Mouse (Mus musculus): ENCODE data around the gene U2af2. TPM values are rescaled to one million over a fixed set of nuclear protein-coding genes. Genes with fewer than 3 reads are reported as not detected.

Gene U2af2
- polyA plus RNA-seq, 1 experiment from 2014 or later: 105 TPM

DNA sequence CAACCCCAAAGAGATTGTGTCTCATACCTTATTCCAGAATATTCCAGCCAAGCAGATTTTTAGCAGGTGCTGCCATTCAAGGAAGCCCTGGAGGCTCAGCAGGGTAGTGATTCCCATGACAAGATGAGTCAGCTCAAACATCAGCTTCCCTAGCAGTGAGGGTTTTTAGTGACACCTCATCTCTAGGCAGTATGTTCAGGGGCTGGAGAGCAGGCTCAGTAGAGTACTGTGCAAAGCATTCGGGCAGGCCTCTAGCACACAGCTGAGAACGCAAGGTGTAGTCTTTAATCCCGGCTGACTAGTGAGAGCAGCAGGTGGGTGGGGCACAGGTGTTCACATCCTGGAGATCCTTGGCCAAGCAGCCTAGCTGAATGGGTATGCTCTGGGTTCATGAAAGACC, 37.9 kb downstream of the U2af2 start:
- H3K4me3 ChIP-seq (ENCODE audit: low read depth, low read length): no peak overlapping the region
- H3K9ac ChIP-seq (ENCODE audit: low read depth, low read length): no peak overlapping the region
- H3K36me3 ChIP-seq (ENCODE audit: control insufficient read depth, insufficient read depth, low read length): peaks cover 39% of the 10 kb centered on the region
- H3K9me3 ChIP-seq (ENCODE audit: control insufficient read depth, low read length): no peaks in the 10 kb centered on the region
- no peak overlapping the region for H3K27ac ChIP-seq (replicated peaks; ENCODE audit: low read depth, low read length)
- no peak for ATAC-seq (ENCODE audit: low read depth)
- H3K4me2 ChIP-seq (ENCODE audit: low read depth, low read length): no peak overlapping the region
- 87% methylated on average over 3 of the region's 3 CpGs for WGBS
- no peaks in the 10 kb centered on the region for H3K27me3 ChIP-seq (replicated peaks; ENCODE audit: control insufficient read depth, insufficient read depth, low read length)
- no peak for DNase-seq (ENCODE audit: low spot score)
- no peaks in the 10 kb centered on the region for H3K4me1 ChIP-seq (ENCODE audit: control insufficient read depth, insufficient read depth, low read length)

DNA sequence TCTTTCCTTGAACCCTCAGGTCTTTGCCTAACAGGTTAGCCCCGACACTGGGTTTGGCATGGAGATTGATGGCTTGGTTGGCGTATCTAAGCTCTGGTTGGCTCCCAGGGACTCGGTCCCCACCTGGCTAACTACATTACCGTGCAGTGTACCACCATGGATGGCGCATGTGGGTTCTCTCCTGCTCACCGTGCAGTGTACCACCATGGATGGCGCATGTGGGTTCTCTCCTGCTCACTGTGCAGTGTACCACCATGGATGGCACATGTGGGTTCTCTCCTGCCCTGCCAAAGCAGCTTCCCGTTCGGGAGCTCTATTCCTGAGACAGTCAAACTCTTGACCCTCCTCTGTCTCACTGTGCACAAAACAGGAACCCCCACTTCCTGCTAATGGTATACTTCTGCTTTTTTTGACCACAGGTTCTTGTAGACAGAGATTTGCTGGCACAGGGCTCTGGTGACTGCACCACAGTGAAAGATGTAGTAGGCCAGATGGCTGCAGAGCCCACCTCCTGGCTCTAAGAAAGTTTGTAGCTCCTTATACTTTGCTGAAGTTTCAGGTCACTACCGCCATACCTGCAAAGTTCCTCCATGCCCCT, 39.2 kb downstream of the U2af2 start:
- ATAC-seq (ENCODE audit: low read depth): 0 out of 2 replicates have a peak, but pooled peaks have one; percentile 35

DNA sequence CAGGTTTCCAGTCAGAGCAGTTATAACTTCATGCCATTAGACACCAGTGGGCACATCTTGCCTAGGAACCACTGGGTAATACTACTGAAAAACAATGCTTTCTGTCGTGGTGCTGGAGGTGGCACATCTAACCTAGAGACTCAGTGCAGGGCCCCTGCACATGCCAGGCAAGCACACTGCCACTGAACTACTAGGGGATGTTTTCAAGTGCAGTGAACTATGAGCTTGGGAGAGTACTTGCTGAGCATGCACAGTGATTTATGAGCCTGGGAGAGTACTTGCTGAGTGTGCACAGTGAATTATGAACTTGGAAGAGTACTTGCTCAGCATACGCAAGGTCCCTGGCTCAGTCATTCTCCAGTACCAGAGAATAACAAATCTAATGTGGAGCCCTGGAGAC, 40.6 kb downstream of the U2af2 start:
- Histone ChIP-seq H3K4me1 (ENCODE audit: control insufficient read depth, insufficient read depth, low read length) (no peaks in the 10 kb centered on the region), H3K36me3 (ENCODE audit: control insufficient read depth, insufficient read depth, low read length) (peaks cover 13% of the 10 kb centered on the region), H3K9ac (ENCODE audit: low read depth, low read length) (no peak overlapping the region), H3K4me2 (ENCODE audit: low read depth, low read length) (no peak overlapping the region), H3K27me3 (replicated peaks; ENCODE audit: control insufficient read depth, insufficient read depth, low read length) (no peaks in the 10 kb centered on the region), H3K27ac (replicated peaks; ENCODE audit: low read depth, low read length) (no peak overlapping the region), H3K4me3 (ENCODE audit: low read depth, low read length) (no peak overlapping the region), H3K9me3 (ENCODE audit: control insufficient read depth, low read length) (no peaks in the 10 kb centered on the region)
- DNase-seq (ENCODE audit: low spot score): no peak
- ATAC-seq (ENCODE audit: low read depth): no peak
- WGBS: 82% methylated on average over 2 of the region's 2 CpGs

More for the DNA sequence above, 39.2 kb downstream of the U2af2 start:
- WGBS: 88% methylated on average over 10 of the region's 10 CpGs
- Histone ChIP-seq H3K27me3 (replicated peaks; ENCODE audit: control insufficient read depth, insufficient read depth, low read length) (no peaks in the 10 kb centered on the region), H3K4me3 (ENCODE audit: low read depth, low read length) (no peak overlapping the region), H3K9ac (ENCODE audit: low read depth, low read length) (no peak overlapping the region), H3K4me2 (ENCODE audit: low read depth, low read length) (no peak overlapping the region), H3K4me1 (ENCODE audit: control insufficient read depth, insufficient read depth, low read length) (no peaks in the 10 kb centered on the region), H3K27ac (replicated peaks; ENCODE audit: low read depth, low read length) (no peak overlapping the region), H3K9me3 (ENCODE audit: control insufficient read depth, low read length) (no peaks in the 10 kb centered on the region), H3K36me3 (ENCODE audit: control insufficient read depth, insufficient read depth, low read length) (peaks cover 25% of the 10 kb centered on the region)
- DNase-seq (ENCODE audit: low spot score): no peak

DNA sequence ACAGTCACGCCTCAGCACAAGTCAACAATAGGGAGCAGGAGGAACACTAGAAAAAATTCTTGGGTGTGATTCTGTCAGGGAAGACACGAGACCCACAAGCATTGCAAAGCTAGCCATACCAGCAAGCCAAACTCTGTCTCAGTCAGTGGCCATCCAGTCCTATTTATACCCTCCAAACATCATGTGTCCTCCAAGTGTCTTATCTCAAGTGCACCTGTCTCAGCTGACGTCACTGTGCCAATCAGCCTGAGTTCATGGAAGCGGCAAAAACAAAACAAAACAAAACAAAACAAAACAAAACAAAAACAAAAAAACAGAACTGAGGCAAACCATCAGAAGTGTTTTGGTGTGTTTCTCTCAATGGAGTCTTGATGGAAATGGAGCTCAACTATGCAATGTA, 46.3 kb downstream of the U2af2 start:
- no peaks in the 10 kb centered on the region for H3K9me3 ChIP-seq (ENCODE audit: control insufficient read depth, low read length)
- H3K9ac ChIP-seq (ENCODE audit: low read depth, low read length): no peak overlapping the region
- H3K27ac ChIP-seq (replicated peaks; ENCODE audit: low read depth, low read length): no peak overlapping the region
- H3K36me3 ChIP-seq (ENCODE audit: control insufficient read depth, insufficient read depth, low read length): no peaks in the 10 kb centered on the region
- WGBS: 77% methylated on average over 4 of the region's 4 CpGs
- H3K4me3 ChIP-seq (ENCODE audit: low read depth, low read length): no peak overlapping the region
- no peak overlapping the region for H3K4me2 ChIP-seq (ENCODE audit: low read depth, low read length)
- ATAC-seq (ENCODE audit: low read depth): no peak
- H3K27me3 ChIP-seq (replicated peaks; ENCODE audit: control insufficient read depth, insufficient read depth, low read length): no peaks in the 10 kb centered on the region
- no peaks in the 10 kb centered on the region for H3K4me1 ChIP-seq (ENCODE audit: control insufficient read depth, insufficient read depth, low read length)
- DNase-seq (ENCODE audit: low spot score): no peak

DNA sequence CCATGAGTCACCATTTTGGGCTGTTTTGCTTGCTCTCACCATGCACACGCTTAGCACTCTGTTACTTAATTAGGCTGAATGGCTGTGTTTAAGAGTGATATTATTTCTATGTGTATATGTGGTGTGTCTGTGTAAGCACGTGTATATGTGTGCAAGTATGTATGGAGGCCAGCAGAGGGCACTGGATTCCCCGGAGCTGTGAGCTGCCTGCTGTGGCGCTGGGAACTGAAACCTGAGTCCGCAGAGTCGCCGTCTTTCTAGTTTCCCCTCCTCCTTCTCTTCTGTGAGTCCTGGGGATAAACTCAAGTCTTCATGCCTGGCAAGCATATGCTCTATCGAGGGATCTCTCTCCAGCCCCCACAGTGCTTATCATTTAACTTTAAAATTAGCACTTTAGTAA, 47.4 kb downstream of the U2af2 start:
- no peak for DNase-seq (ENCODE audit: low spot score)
- Histone ChIP-seq H3K9ac (ENCODE audit: low read depth, low read length) (no peak overlapping the region), H3K36me3 (ENCODE audit: control insufficient read depth, insufficient read depth, low read length) (no peaks in the 10 kb centered on the region), H3K27ac (replicated peaks; ENCODE audit: low read depth, low read length) (no peak overlapping the region), H3K4me1 (ENCODE audit: control insufficient read depth, insufficient read depth, low read length) (no peaks in the 10 kb centered on the region), H3K27me3 (replicated peaks; ENCODE audit: control insufficient read depth, insufficient read depth, low read length) (no peaks in the 10 kb centered on the region), H3K9me3 (ENCODE audit: control insufficient read depth, low read length) (no peaks in the 10 kb centered on the region), H3K4me2 (ENCODE audit: low read depth, low read length) (no peak overlapping the region), H3K4me3 (ENCODE audit: low read depth, low read length) (no peak overlapping the region)
- ATAC-seq (ENCODE audit: low read depth): no peak
- 82% methylated on average over 8 of the region's 8 CpGs for WGBS

DNA sequence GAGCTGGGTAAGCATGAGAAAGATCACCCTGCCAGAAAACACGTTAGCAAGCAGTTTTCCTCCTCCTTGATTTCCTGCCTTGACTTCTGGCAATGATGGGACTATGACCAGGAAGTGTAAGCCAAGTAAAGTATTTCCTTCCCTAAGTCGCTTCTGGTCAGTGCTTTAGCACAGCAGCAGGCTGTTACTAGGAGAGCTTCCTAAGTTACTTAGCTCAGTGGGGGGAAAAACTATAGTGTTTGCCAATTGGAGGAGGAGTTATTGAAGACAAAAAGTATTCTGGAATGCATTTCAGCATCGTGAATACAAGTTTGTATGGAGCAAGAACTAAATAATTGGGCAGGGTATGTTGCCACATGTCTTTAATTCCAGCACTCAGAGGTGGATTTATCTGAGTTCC, 50.8 kb downstream of the U2af2 start:
- Histone ChIP-seq H3K36me3 (ENCODE audit: control insufficient read depth, insufficient read depth, low read length) (no peaks in the 10 kb centered on the region), H3K9ac (ENCODE audit: low read depth, low read length) (no peak overlapping the region), H3K9me3 (ENCODE audit: control insufficient read depth, low read length) (no peaks in the 10 kb centered on the region), H3K4me1 (ENCODE audit: control insufficient read depth, insufficient read depth, low read length) (no peaks in the 10 kb centered on the region), H3K27ac (replicated peaks; ENCODE audit: low read depth, low read length) (peak overlapping the region; percentile 58; the same call in 1 of the 2 replicates), H3K4me3 (ENCODE audit: low read depth, low read length) (no peak overlapping the region), H3K27me3 (replicated peaks; ENCODE audit: control insufficient read depth, insufficient read depth, low read length) (no peaks in the 10 kb centered on the region), H3K4me2 (ENCODE audit: low read depth, low read length) (no peak overlapping the region)
- WGBS: 34% methylated on average over 3 of the region's 3 CpGs
- ATAC-seq (ENCODE audit: low read depth) (peak; percentile 50; the same call in 1 of the 2 replicates), DNase-seq (ENCODE audit: low spot score) (peak; percentile 57)

DNA sequence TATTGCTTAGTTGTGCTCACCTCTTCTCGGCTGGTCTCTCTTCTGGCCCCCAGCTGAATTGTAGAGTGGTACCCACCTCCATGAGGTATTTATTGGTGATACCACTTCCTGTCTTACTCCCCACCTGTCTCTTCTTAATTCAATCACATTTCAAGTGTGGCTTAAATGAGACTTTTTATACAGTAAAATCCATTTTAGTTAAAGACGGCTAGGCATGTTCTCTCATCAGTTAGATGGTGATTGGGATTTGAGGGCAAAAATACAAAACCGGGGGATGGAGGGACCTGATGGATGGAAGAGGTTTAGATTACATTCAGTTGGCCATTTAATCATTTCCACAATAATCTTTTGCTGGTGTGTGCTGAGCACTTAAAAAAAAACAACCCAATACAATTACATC, 54.9 kb downstream of the U2af2 start, which contains the start of gene Rfpl4:
Gene Rfpl4, minus strand, starts transcription at position 101 of the 400 bp plus-strand sequence.
- DNase-seq (ENCODE audit: low spot score) (no peak), ATAC-seq (ENCODE audit: low read depth) (no peak)
- no peak within 1 kb of the TSS for H3K4me3 ChIP-seq (ENCODE audit: low read depth, low read length)
- no peaks in the 10 kb centered on the region for H3K9me3 ChIP-seq (ENCODE audit: control insufficient read depth, low read length)
- H3K27ac ChIP-seq (replicated peaks; ENCODE audit: low read depth, low read length): no peak within 1 kb of the TSS
- no peak within 1 kb of the TSS for H3K9ac ChIP-seq (ENCODE audit: low read depth, low read length)
- H3K4me2 ChIP-seq (ENCODE audit: low read depth, low read length): no peak within 1 kb of the TSS
- H3K4me1 ChIP-seq (ENCODE audit: control insufficient read depth, insufficient read depth, low read length): no peaks in the 10 kb centered on the region
- WGBS: 89% methylated on average over 3 of the region's 3 CpGs
- H3K36me3 ChIP-seq (ENCODE audit: control insufficient read depth, insufficient read depth, low read length): no peaks in the 10 kb centered on the region
- no peaks in the 10 kb centered on the region for H3K27me3 ChIP-seq (replicated peaks; ENCODE audit: control insufficient read depth, insufficient read depth, low read length)

DNA sequence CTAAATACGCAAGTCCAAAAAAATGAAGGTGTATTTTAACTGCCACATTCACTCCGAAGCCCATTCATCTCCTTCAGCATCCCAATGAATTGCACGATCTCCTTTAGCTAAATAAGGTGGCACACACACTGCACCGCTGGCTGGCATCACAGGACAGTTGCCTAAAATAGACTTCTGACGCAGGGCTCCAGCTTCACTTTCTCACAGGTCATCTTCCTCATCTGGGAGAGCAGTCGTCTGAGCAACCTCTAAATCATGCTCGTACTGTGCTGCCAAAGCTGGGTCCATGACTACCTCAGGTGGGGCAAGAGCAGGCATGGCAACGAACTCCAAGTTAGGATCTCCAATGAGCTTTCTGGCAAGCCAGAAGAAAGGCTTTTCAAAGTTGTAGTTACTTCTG, 63.1 kb downstream of the U2af2 start:
- Histone ChIP-seq H3K9me3 (ENCODE audit: control insufficient read depth, low read length) (no peaks in the 10 kb centered on the region), H3K4me3 (ENCODE audit: low read depth, low read length) (no peak overlapping the region), H3K4me2 (ENCODE audit: low read depth, low read length) (no peak overlapping the region), H3K27me3 (replicated peaks; ENCODE audit: control insufficient read depth, insufficient read depth, low read length) (no peaks in the 10 kb centered on the region), H3K9ac (ENCODE audit: low read depth, low read length) (no peak overlapping the region), H3K4me1 (ENCODE audit: control insufficient read depth, insufficient read depth, low read length) (no peaks in the 10 kb centered on the region), H3K36me3 (ENCODE audit: control insufficient read depth, insufficient read depth, low read length) (no peaks in the 10 kb centered on the region), H3K27ac (replicated peaks; ENCODE audit: low read depth, low read length) (no peak overlapping the region)
- ATAC-seq (ENCODE audit: low read depth) (no peak), DNase-seq (ENCODE audit: low spot score) (no peak)
- WGBS: 93% methylated on average over 8 of the region's 8 CpGs
